Mouse (Mus musculus): ENCODE measurements around the gene Frmd4b.

DNA sequence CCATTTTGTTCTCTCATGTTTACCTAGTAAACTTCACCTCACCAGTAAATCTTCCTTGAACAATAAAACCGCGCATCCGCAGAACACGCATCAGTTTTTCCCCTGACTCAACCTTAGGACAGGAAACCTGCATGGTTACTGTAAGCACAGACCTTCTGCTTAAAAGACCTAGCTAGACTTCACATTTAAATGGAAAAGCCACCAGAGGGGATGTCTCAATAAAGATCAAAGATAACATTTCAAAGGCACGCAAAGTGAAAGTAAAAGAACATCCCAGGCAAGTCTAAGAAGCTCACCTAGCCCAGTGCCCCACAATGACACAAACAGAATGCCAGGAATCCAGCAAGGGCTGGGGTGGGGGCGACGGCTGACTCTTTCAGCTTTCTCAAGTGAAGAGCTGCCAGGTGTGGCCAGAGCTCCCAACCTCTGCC, 306.4 kb downstream of the Frmd4b start:
- no peak for TF ChIP-seq POLR2A (IDR thresholded peaks at IDR 0.05; ENCODE audit: control insufficient read depth, low read depth, low read length)
- TF ChIP-seq CTCF (IDR thresholded peaks at IDR 0.05; ENCODE audit: control insufficient read depth, insufficient read depth, insufficient replicate concordance, low read depth, low read length) = no peak
